Mouse (Mus musculus) stomach, postnatal 0 days (tissue): ENCODE results near the gene Smpd4.

ENCODE experiments used
- CTCF ChIP-seq: IDR thresholded peaks from 2 replicates; pipeline ENCODE4 v1.5.1; 2016; ENCODE audit warnings: antibody characterized with exemption, low read depth, mild to moderate bottlenecking, moderate library complexity
- EP300 ChIP-seq: optimal IDR thresholded peaks from 2 replicates; pipeline ENCODE3; 2016; ENCODE audit warnings: antibody characterized with exemption

DNA sequence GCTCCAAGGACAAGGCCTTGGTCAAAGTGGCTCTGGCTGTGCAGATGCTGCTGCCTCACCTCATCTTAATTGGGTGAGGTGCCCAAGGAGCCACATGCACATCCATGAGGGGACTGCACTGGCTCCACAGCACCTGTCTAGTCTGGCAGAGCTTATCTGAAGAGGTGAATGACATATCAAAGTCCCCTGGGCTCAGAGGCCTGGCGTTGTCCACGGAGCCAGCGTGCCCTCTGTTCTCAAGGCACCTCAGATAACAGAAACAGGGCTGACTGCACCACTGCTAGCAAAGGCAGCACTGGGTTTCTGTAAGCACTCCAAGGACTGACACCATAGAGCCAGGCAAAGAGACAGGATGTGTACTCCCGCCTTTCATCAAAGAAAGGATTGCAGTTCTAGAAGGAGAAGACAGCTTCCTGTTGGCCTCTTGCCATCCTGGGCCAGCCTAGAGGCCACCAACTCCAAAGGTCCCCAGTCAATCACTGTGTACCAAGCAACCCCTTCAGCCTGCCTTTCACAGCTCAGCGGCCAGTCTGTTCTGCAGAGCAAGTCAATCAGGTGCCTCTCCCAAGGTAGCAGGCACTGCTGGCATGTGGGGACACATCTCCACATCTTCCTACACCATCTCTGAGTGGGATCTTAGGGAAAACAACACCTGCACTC is 37.2 kb downstream of the Smpd4 start:
- TF ChIP-seq CTCF (no peak), EP300 (no peak)
